Mouse (Mus musculus): Measurements from ENCODE around the gene Terb2. TPM values are rescaled to one million over a fixed set of nuclear protein-coding genes. Genes with fewer than 3 reads are reported as not detected.

The Terb2 gene
- polyA plus RNA-seq, 1 experiment from 2014 or later: not detected

DNA sequence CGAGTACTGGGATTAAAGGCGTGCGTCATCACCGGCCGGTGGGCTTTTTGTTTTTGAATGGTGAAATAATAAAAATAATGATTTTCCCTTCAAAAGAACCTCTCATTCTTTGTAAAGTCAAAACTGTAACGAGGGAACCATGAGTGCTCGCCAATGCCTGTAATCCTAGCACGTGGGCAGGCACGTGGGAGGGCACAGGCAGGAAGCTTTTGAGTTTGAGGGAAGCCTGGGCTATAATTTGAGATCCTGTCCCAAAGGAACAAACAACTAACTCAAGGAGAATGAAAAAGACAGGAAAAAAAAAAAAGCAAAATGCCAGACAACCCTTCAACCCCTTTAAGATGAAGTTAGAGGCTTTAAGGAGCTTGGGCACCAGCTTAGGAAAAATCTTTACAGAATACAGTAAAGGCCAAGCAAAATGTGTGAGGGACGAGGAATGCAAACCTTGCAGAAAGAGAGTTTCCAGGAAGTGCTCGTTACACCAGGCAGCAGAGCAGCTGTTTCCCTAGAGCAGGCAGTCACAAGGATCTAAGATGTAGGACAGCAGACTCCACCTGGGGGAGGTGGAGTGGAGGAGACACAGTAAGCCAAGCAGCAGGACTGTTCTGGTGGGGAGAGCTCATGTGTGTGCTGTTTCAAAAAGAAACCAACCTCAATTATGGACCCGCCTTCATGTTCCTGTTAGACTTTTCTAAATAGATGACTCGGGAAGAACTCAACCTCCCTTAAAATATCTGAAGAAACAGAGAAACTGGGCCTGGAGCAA, 22.5 kb upstream of the Terb2 start:
- no peak overlapping the region for H3K9ac ChIP-seq
- no peaks in the 10 kb centered on the region for H3K36me3 ChIP-seq
- H3K4me2 ChIP-seq (replicated peaks): no peak overlapping the region
- ATAC-seq (ENCODE audit: low FRiP score): no peak
- H3K4me3 ChIP-seq: no peak overlapping the region
- H3K27ac ChIP-seq: no peak overlapping the region
- H3K27me3 ChIP-seq: no peaks in the 10 kb centered on the region
- no peaks in the 10 kb centered on the region for H3K4me1 ChIP-seq
- no peaks in the 10 kb centered on the region for H3K9me3 ChIP-seq (replicated peaks)
- 82% methylated on average over 13 of the region's 13 CpGs for WGBS

DNA sequence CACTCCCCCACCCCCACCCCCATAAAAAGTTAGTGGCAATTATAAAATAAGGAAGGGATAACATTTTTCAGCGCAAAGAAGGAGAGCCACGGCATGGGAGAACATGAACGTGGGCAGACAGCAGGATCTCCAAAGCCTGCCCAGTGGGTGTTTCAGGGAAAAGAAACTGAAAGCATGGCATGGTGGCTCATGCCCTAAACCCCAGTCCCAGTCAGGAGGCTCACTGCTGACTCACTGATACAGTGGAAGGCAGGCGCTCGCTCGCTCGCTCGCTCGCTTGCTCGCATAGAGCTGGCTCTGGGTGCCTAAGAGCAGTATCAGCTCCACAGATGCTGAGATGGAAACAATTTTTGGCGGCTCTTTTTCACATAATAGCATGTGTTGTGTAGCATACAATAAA, 21.8 kb upstream of the Terb2 start:
- H3K4me3 ChIP-seq: no peak overlapping the region
- ATAC-seq (ENCODE audit: low FRiP score): no peak
- no peaks in the 10 kb centered on the region for H3K27me3 ChIP-seq
- H3K9ac ChIP-seq: no peak overlapping the region
- no peaks in the 10 kb centered on the region for H3K9me3 ChIP-seq (replicated peaks)
- no peak overlapping the region for H3K27ac ChIP-seq
- WGBS: 88% methylated on average over 11 of the region's 11 CpGs
- H3K4me2 ChIP-seq (replicated peaks): no peak overlapping the region
- H3K4me1 ChIP-seq: no peaks in the 10 kb centered on the region
- no peaks in the 10 kb centered on the region for H3K36me3 ChIP-seq

DNA sequence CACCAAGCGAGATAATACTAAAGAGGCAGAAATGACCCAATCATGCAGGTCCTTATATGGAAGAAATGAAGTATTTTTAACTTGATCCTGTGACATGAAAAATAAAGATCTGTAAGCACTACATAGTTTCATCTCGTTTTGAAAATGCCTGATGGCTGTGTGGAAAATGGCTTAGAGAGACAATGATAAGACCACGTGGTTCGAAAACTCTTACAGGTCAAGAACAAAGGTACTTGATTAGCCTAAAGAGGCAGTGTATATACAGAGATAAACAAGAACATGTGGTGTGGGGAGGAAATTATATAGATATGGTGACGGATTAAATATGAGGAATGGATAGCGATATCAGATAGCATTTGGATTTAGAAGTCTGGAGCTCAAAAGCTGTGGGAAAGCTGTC, 14.8 kb upstream of the Terb2 start:
- Histone ChIP-seq H3K27me3 (no peaks in the 10 kb centered on the region), H3K27ac (no peak overlapping the region), H3K4me3 (no peak overlapping the region), H3K4me2 (replicated peaks) (no peak overlapping the region), H3K9me3 (replicated peaks) (no peaks in the 10 kb centered on the region), H3K36me3 (no peaks in the 10 kb centered on the region), H3K4me1 (no peaks in the 10 kb centered on the region), H3K9ac (no peak overlapping the region)
- no peak for ATAC-seq (ENCODE audit: low FRiP score)
- 88% methylated on average over 6 of the region's 6 CpGs for WGBS

DNA sequence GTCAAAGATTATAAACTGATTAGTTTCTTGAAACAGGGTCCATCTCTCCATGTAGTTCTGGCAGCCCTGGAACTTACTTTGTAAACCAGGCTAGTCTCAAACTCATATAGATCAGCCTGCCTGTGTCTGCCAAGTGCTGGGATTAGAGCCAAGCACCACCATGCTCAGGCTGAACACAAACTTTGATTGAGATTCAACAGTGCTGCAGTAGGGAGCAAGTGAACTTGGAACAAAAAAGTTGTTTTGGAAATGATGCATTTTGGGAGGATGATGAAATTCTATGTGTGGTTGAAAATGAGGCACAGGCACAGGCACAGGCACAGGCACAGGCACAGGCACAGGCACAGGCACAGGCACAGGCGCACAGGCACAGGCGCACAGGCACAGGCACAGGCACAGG, 13.9 kb upstream of the Terb2 start:
- no peak overlapping the region for H3K4me3 ChIP-seq
- H3K9ac ChIP-seq: no peak overlapping the region
- no peaks in the 10 kb centered on the region for H3K27me3 ChIP-seq
- no peak overlapping the region for H3K27ac ChIP-seq
- H3K36me3 ChIP-seq: no peaks in the 10 kb centered on the region
- ATAC-seq (ENCODE audit: low FRiP score): no peak
- no peak overlapping the region for H3K4me2 ChIP-seq (replicated peaks)
- WGBS: 100% methylated on average over 2 of the region's 2 CpGs
- no peaks in the 10 kb centered on the region for H3K4me1 ChIP-seq
- no peaks in the 10 kb centered on the region for H3K9me3 ChIP-seq (replicated peaks)

GRCm38 (mm10) chr2:122180051-122180822, 5.8 kb upstream of the Terb2 start:
- Histone ChIP-seq H3K4me1 (no peaks in the 10 kb centered on the region), H3K4me3 (no peak overlapping the region), H3K9me3 (replicated peaks) (no peaks in the 10 kb centered on the region), H3K36me3 (no peaks in the 10 kb centered on the region), H3K27ac (no peak overlapping the region), H3K9ac (no peak overlapping the region), H3K27me3 (no peaks in the 10 kb centered on the region), H3K4me2 (replicated peaks) (no peak overlapping the region)
- WGBS: 75% methylated on average over 8 of the region's 8 CpGs
- no peak for ATAC-seq (ENCODE audit: low FRiP score)

GRCm38 (mm10) chr2:122185086-122185485, 986 bp upstream of the Terb2 start:
- H3K27me3 ChIP-seq: no peaks in the 10 kb centered on the region
- 87% methylated on average over 4 of the region's 4 CpGs for whole genome bisulfite sequencing

GRCm38 (mm10) chr2:122186751-122187150, 679 bp downstream of the Terb2 start:
- no peak for ATAC-seq (ENCODE audit: low FRiP score)
- Histone ChIP-seq H3K4me1 (no peaks in the 10 kb centered on the region), H3K36me3 (no peaks in the 10 kb centered on the region), H3K27me3 (no peaks in the 10 kb centered on the region), H3K9ac (no peak overlapping the region), H3K9me3 (replicated peaks) (no peaks in the 10 kb centered on the region), H3K4me3 (no peak overlapping the region), H3K4me2 (replicated peaks) (no peak overlapping the region), H3K27ac (no peak overlapping the region)
- 96% methylated on average over 3 of the region's 3 CpGs for WGBS

More at GRCm38 (mm10) chr2:122185086-122185485, 986 bp upstream of the Terb2 start:
- Histone ChIP-seq H3K9me3 (replicated peaks) (no peaks in the 10 kb centered on the region), H3K27ac (no peak overlapping the region), H3K9ac (no peak overlapping the region), H3K36me3 (no peaks in the 10 kb centered on the region), H3K4me2 (replicated peaks) (no peak overlapping the region), H3K4me3 (no peak overlapping the region), H3K4me1 (no peaks in the 10 kb centered on the region)
- no peak for ATAC-seq (ENCODE audit: low FRiP score)

DNA sequence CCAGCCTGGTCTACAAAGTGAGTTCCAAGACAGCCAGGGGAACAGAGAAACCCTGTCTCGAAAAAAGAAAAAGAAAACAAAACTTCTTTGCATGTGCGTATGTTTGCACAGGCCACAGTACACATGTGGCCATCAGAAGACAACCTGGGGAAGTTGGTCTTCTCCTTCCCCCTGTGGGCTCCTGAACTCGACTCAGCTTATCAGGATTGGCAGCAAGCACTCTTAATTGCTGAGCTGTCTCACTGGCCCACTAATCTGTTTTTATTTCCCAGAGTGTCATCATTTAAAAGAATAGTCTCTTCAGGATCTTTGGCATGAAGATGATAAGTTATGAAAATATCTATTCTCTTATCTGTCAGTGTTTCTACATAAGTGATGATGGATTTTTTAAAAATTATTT, 5.8 kb downstream of the Terb2 start:
- Histone ChIP-seq H3K36me3 (no peaks in the 10 kb centered on the region), H3K27me3 (no peaks in the 10 kb centered on the region), H3K9ac (no peak overlapping the region), H3K4me2 (replicated peaks) (no peak overlapping the region), H3K9me3 (replicated peaks) (no peaks in the 10 kb centered on the region), H3K4me1 (no peaks in the 10 kb centered on the region), H3K27ac (no peak overlapping the region), H3K4me3 (no peak overlapping the region)
- ATAC-seq (ENCODE audit: low FRiP score): no peak
- 87% methylated on average over 3 of the region's 3 CpGs for WGBS

DNA sequence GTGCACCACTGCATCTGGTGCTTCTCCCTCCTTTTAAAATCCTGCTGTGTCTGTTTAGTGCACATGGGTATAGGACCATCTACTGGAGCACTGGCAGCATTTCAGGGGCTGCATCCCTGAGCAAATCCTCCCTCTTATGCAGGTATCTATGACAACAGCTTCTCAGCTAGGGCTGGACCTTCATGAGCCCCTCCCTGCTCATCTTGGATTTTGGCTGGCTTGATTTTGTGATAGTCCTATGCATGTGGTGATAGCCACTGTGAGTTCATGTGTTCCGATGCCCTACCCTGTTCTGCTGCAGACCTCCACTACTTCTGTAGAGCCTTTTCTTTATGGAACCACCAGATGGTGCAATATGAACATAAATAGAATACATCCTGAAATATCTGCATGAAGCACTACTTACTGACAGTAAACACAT, 8.4 kb downstream of the Terb2 start:
- no peak for ATAC-seq (ENCODE audit: low FRiP score)
- no peak overlapping the region for H3K9ac ChIP-seq
- WGBS: 58% methylated on average over 1 of the region's 1 CpGs

GRCm38 (mm10) chr2:122201501-122201900, 15.4 kb downstream of the Terb2 start:
- H3K27me3 ChIP-seq: 0 out of 2 replicates have a peak, but pooled peaks cover 3% of the 10 kb centered on the region
- 97% methylated on average over 1 of the region's 1 CpGs for WGBS
- no peak overlapping the region for H3K9ac ChIP-seq
- H3K9me3 ChIP-seq (replicated peaks): no peaks in the 10 kb centered on the region
- no peak overlapping the region for H3K4me3 ChIP-seq
- H3K27ac ChIP-seq: no peak overlapping the region
- ATAC-seq (ENCODE audit: low FRiP score): no peak
- no peaks in the 10 kb centered on the region for H3K4me1 ChIP-seq
- H3K36me3 ChIP-seq: no peaks in the 10 kb centered on the region
- H3K4me2 ChIP-seq (replicated peaks): no peak overlapping the region

More for the DNA sequence above, 8.4 kb downstream of the Terb2 start:
- no peaks in the 10 kb centered on the region for H3K4me1 ChIP-seq
- H3K27me3 ChIP-seq: 0 out of 2 replicates have a peak, but pooled peaks cover 3% of the 10 kb centered on the region
- no peak overlapping the region for H3K4me2 ChIP-seq (replicated peaks)
- no peak overlapping the region for H3K27ac ChIP-seq
- H3K9me3 ChIP-seq (replicated peaks): no peaks in the 10 kb centered on the region
- no peaks in the 10 kb centered on the region for H3K36me3 ChIP-seq
- H3K4me3 ChIP-seq: no peak overlapping the region

GRCm38 (mm10) chr2:122206440-122207107, 20.5 kb downstream of the Terb2 start:
- Histone ChIP-seq H3K27me3 (no peaks in the 10 kb centered on the region), H3K9ac (no peak overlapping the region), H3K36me3 (no peaks in the 10 kb centered on the region), H3K4me2 (replicated peaks) (no peak overlapping the region), H3K27ac (no peak overlapping the region), H3K9me3 (replicated peaks) (no peaks in the 10 kb centered on the region), H3K4me1 (peaks cover 4% of the 10 kb centered on the region; the same call in 1 of the 2 replicates), H3K4me3 (no peak overlapping the region)
- WGBS: 66% methylated on average over 2 of the region's 2 CpGs
- no peak for ATAC-seq (ENCODE audit: low FRiP score)

- Histone ChIP-seq H3K27me3 (no peaks in the 10 kb centered on the region), H3K9ac (no peak overlapping the region), H3K4me1 (peaks cover 4% of the 10 kb centered on the region; the same call in 1 of the 2 replicates), H3K36me3 (no peaks in the 10 kb centered on the region), H3K4me3 (no peak overlapping the region), H3K4me2 (replicated peaks) (no peak overlapping the region), H3K9me3 (replicated peaks) (no peaks in the 10 kb centered on the region), H3K27ac (no peak overlapping the region)
- 44% methylated on average over 3 of the region's 3 CpGs for WGBS
- peak; percentile 69; the same call in 1 of the 2 replicates for ATAC-seq (ENCODE audit: low FRiP score)
Measured at GRCm38 (mm10) chr2:122210534-122211228, 24.6 kb downstream of the Terb2 start.
